Mouse (Mus musculus) intestine, postnatal 0 days (tissue): ENCODE results near the gene Larp4b. TPM values are rescaled to one million over a fixed set of nuclear protein-coding genes. Genes with fewer than 3 reads are reported as not detected.
"Not testable (repeated sequence)": the region's sequence is repeated elsewhere in the genome, so short reads cannot be mapped to it uniquely, and the experiment has no call there.

Source experiments
- ATAC-seq: fragments of 200-750 bp; cut with Nextera tagmentation; 2 replicates; pipeline ENCODE4 v1.8.0; 2017; ENCODE audit warnings: mild to moderate bottlenecking, moderate TSS enrichment, moderate library complexity
- H3K27ac ChIP-seq: fragments of 300-500 bp; sonication (generic); 2 replicates; pipeline ENCODE4 v1.5.1; 2014; ENCODE audit warnings: mild to moderate bottlenecking, low read depth, low read length, moderate library complexity
- H3K27me3 ChIP-seq: fragments of 300-500 bp; sonication (generic); replicated peaks from 2 replicates; pipeline ENCODE4 v1.6.1; 2014; ENCODE audit warnings: low read length, mixed read lengths; ENCODE audit not compliant: control insufficient read depth, insufficient read depth
- H3K36me3 ChIP-seq: fragments of 300-500 bp; sonication (generic); 2 replicates; pipeline ENCODE4 v1.6.1; 2014; ENCODE audit warnings: mild to moderate bottlenecking, moderate library complexity; ENCODE audit not compliant: control insufficient read depth, insufficient read depth
- H3K4me1 ChIP-seq: fragments of 300-500 bp; sonication (generic); replicated peaks from 2 replicates; pipeline ENCODE4 v1.6.1; 2014; ENCODE audit warnings: antibody characterized with exemption, low read length, mixed read lengths; ENCODE audit not compliant: control insufficient read depth, insufficient read depth
- H3K4me2 ChIP-seq: fragments of 300-500 bp; sonication (generic); replicated peaks from 2 replicates; pipeline ENCODE4 v1.6.1; 2014; ENCODE audit warnings: low read depth, mild to moderate bottlenecking, moderate library complexity
- H3K4me3 ChIP-seq: fragments of 300-500 bp; sonication (generic); 2 replicates; pipeline ENCODE4 v1.5.1; 2014; ENCODE audit warnings: low read depth, low read length
- H3K9ac ChIP-seq: fragments of 300-500 bp; sonication (generic); 2 replicates; pipeline ENCODE4 v1.6.1; 2014; ENCODE audit warnings: mild to moderate bottlenecking, low read depth, low read length
- H3K9me3 ChIP-seq: fragments of 300-500 bp; sonication (generic); 2 replicates; pipeline ENCODE4 v1.6.1; 2016; ENCODE audit warnings: mixed run types; ENCODE audit not compliant: control insufficient read depth
- CTCF ChIP-seq: sonication (generic); IDR thresholded peaks from 2 replicates; pipeline ENCODE4 v1.5.1; 2016; ENCODE audit warnings: low read depth, mild to moderate bottlenecking, control low read depth, antibody characterized with exemption, moderate library complexity
- WGBS: fragments of 180-500 bp; shearing (Covaris S2); extraction: QIAGEN DNeasy Blood & Tissue Kit; methylation state at CpG from one replicate; pipeline ENCODE4 v1.1.7; 2014; 5-methylcytosine and 5-hydroxymethylcytosine counted together
- polyA plus RNA-seq: library from polyadenylated mRNA; unstranded; fragments of >200 nt; fragmentation: Nextera tagmentation; extraction: Ambion mirVana; gene quantifications from 2 replicates; pipeline ENCODE4 v1.2.1, GENCODE M21; 2015

The Larp4b gene
- polyA plus RNA-seq: 32.5 and 35.8 TPM in 2 replicates

DNA sequence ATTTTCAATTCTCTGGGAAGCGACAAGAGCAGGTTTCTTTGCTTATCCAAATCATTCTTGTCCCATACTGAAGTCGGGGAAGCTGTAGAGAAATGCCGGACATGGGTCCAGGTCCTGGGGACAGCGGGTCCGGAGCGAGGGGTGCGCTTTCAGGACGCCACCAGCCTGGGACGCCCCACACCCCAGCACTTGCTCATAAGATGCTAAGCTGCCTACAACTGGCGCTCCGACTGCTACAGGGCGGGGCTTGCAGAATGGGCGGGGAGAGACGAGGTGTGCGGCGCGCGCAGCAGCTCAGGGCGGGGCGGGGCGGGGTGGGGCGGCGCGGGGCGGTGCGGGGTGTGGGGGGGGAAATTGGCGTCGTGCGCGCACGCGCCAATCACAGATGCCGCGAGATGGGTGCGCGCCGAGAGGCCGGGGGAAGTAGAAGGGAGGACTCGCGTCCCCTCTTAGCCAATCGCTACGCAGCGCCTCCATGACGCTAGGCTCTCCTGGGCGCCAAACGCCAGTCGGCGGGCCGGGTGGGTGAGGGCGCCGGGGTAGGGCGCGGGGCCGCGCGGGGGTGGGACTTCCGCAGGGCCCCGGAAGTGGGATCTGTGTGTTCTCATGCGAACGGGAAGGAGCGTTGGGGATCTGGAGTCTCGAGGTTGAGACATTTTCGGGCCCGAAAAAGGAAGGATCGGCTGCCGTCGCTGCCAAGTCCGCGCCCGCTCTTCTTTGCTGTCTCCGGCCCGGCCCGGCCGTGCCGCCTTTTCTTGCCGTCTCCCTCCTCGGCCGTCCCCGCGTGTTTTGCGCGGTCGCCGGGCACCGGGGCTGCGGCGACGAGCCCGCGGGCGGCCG, at the start of gene Larp4b:
Gene Larp4b (plus strand): TSS at position 566 of the 840 bp plus-strand sequence.
- Histone ChIP-seq H3K9ac (peak within 1 kb of the TSS; percentile 100), H3K36me3 (no peaks in the 10 kb centered on the region), H3K9me3 (no peaks in the 10 kb centered on the region), H3K4me2 (peak within 1 kb of the TSS; percentile 71), H3K4me1 (no peaks in the 10 kb centered on the region; the same call in 1 of the 2 replicates), H3K27ac (peak within 1 kb of the TSS; percentile 100), H3K27me3 (no peaks in the 10 kb centered on the region), H3K4me3 (peak within 1 kb of the TSS; percentile 99)
- 0 out of 2 replicates have a peak, but pooled peaks have one; percentile 4 for TF ChIP-seq CTCF
- peak; percentile 99 for ATAC-seq
- under 1% methylated on average over 81 of the region's 92 CpGs for WGBS

DNA sequence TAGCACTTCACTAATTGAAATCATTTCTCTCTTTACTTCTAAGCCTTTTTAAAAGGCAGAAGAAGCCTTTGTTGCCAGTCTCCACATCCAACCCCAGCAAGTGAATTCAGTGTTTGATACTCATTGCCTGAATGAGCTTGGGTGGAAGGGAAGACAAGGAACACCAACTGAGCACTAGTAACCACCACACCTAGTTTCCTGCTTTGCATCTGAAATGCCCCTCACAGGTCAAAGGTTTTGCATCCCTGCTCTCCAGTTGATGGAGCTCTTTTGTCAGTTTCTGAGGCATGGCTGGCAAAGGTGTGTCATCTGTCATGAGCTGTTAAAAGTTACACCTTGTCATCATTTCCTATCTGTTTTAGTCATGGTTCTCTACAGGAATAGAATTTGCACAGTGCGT, 49.0 kb upstream of the Larp4b start:
- ATAC-seq: no peak
- no peak overlapping the region for H3K27ac ChIP-seq
- H3K36me3 ChIP-seq: no peaks in the 10 kb centered on the region
- WGBS: 96% methylated on average over 1 of the region's 1 CpGs
- no peak overlapping the region for H3K9ac ChIP-seq
- no peaks in the 10 kb centered on the region for H3K4me1 ChIP-seq
- no peak for TF ChIP-seq CTCF
- no peaks in the 10 kb centered on the region for H3K27me3 ChIP-seq
- no peak overlapping the region for H3K4me3 ChIP-seq
- no peaks in the 10 kb centered on the region for H3K9me3 ChIP-seq
- H3K4me2 ChIP-seq: no peak overlapping the region

DNA sequence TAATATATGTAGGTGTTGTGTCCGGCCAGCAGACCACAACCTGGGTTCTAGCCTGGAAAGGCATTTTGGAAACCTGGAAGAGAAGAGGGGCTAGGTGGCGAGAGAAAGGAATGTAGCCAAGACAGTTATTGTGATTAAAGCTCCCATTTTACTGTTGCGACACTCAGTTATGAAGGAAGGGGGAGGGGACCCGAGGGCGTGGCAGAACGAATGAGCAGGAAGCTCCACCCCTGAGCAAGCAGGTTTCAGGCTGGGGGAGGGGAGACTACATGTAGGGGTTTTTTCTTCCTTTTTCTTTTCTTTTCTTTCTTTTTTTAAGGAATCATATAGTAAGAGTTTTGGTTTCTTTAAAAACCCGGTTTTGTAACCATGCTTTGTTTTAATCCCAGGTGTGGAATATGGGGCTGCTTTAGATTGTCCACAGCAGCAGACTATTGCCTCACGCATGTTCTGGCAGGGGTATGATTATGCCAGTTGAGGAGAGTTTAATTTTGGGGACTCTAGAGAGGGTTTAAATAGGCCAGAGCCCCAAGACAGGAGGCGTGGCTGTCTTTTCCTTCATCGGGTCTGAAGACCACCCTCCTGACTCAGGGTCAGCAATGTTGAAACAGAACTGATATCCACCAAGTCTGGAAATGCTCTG, 41.5 kb upstream of the Larp4b start:
- not testable (repeated sequence) for H3K4me3 ChIP-seq, H3K9ac ChIP-seq, H3K27ac ChIP-seq, ATAC-seq, H3K27me3 ChIP-seq, H3K9me3 ChIP-seq, H3K4me2 ChIP-seq, H3K4me1 ChIP-seq, H3K36me3 ChIP-seq
- WGBS: 48% methylated on average over 10 of the region's 10 CpGs

GRCm38 (mm10) chr13:9057277-9057676, 36.4 kb upstream of the Larp4b start:
- H3K27me3 ChIP-seq: no peaks in the 10 kb centered on the region
- WGBS: 31% methylated on average over 1 of the region's 1 CpGs
- H3K9me3 ChIP-seq: no peaks in the 10 kb centered on the region
- H3K36me3 ChIP-seq: no peaks in the 10 kb centered on the region
- no peak for ATAC-seq
- no peak overlapping the region for H3K9ac ChIP-seq
- no peak overlapping the region for H3K4me3 ChIP-seq
- no peaks in the 10 kb centered on the region for H3K4me1 ChIP-seq
- no peak overlapping the region for H3K4me2 ChIP-seq
- H3K27ac ChIP-seq: no peak overlapping the region
- TF ChIP-seq CTCF: no peak

DNA sequence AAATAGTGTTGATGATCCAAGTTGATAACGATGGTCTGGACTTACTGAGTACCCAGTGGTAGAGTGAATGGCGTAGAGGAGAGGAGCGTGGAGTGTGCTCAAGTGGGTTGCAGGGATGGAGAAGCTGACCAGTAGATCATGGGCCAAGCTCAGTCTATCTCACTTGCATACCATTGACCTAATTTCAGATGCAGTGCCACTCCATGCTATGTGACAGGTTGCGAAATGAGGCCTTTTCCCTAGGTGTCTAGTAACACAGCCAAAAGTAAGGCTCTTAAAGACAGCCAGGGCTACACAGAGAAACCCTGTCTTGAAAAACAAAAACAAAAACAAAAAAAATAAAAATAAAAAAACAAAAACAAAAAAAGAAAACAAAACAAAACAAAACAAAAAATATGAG, 35.0 kb upstream of the Larp4b start:
- 92% methylated on average over 4 of the region's 4 CpGs for WGBS
- H3K27ac ChIP-seq: no peak overlapping the region
- ATAC-seq: no peak
- no peaks in the 10 kb centered on the region for H3K4me1 ChIP-seq
- no peak overlapping the region for H3K4me3 ChIP-seq
- no peaks in the 10 kb centered on the region for H3K9me3 ChIP-seq
- no peaks in the 10 kb centered on the region for H3K27me3 ChIP-seq
- H3K4me2 ChIP-seq: no peak overlapping the region
- no peak overlapping the region for H3K9ac ChIP-seq
- no peaks in the 10 kb centered on the region for H3K36me3 ChIP-seq
- TF ChIP-seq CTCF: no peak

DNA sequence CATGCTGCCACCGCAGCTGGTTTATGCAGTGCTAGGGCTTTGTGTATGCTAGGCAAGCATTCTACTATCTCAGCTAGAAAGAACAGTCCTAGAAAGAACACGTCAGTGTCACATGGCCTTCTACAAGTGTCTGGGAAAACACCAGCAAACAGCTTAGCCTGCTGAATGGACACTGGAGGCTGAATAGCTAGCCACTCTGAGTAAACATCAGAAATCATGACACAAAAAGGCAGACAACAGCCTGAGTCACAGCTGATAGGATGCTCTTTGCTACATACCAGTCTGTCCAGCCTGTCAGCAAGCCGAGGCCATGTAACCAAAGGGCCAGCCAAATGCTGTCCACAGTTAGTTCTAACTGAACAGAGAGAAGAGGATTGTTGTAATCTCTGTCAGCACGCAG, 32.3 kb upstream of the Larp4b start:
- ATAC-seq: peak; percentile 95
- TF ChIP-seq CTCF: no peak
- Histone ChIP-seq H3K4me2 (no peak overlapping the region), H3K9ac (no peak overlapping the region), H3K9me3 (no peaks in the 10 kb centered on the region), H3K4me3 (no peak overlapping the region), H3K27me3 (no peaks in the 10 kb centered on the region), H3K27ac (no peak overlapping the region), H3K4me1 (no peaks in the 10 kb centered on the region), H3K36me3 (no peaks in the 10 kb centered on the region)
- 53% methylated on average over 4 of the region's 4 CpGs for WGBS
